Mouse (Mus musculus) cerebellum, adult 2 months (tissue): ENCODE data around the gene Dicer1.

ENCODE experiments used
- CTCF ChIP-seq: fragments of 200-500 bp; IDR thresholded peaks from 2 replicates; pipeline ENCODE4 v1.5.1; 2011; ENCODE audit warnings: low read depth, mild to moderate bottlenecking, control low read depth, low read length, moderate library complexity, borderline replicate concordance; ENCODE audit not compliant: insufficient read depth
- POLR2A ChIP-seq: fragments of 200-500 bp; IDR thresholded peaks from 2 replicates; pipeline ENCODE4 v1.6.1; 2011; ENCODE audit warnings: low read length, control low read depth, borderline replicate concordance; ENCODE audit not compliant: insufficient read depth

DNA sequence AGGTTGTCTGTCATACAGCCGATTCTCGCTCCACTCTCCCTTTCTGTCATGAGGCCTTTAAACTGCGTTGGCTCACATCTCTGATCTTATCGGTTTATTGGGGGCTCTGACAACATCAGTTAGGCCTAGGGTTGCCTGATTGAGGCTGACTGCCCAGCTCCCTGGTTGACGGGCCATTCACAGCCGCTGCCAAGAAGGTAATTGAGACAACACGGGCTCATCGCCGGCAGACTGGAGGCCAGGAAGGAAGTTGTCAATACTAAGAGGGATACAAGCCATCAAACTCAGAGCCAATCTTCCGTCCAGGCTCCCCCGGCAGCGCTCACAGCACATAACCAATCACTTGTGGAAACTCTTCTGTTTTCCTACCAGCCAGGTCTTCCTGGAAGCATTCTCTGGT is 41.7 kb upstream of the Dicer1 start:
- TF ChIP-seq POLR2A = no peak
- TF ChIP-seq CTCF = no peak
